Mouse (Mus musculus): ENCODE measurements at regions not wholly inside any gene's neighbourhood (a gene's known extent, or its start where the extent isn't known, plus 50 kb on each side); places are given as distances from the start of the nearest gene placed in this dataset.

- TF ChIP-seq CTCF (IDR thresholded peaks at IDR 0.05) (no peak), EP300 (IDR thresholded peaks at IDR 0.05; ENCODE audit: insufficient read depth, low read depth, low read length) (no peak)
Measured at GRCm38 (mm10) chr2:166272190-166272543, 116.7 kb upstream of the Sulf2 start.

All from heart, adult 2 months (tissue).